Mouse (Mus musculus): ENCODE results near the gene Cenpu.

Gene Cenpu

GRCm38 (mm10) chr8:46551615-46552440 is at the start of gene Cenpu:
TSS of gene Cenpu (plus strand) at chr8:46552028.
- peak; percentile 95 for DNase-seq (ENCODE audit: extremely low read depth, low read depth, low spot score)

DNA sequence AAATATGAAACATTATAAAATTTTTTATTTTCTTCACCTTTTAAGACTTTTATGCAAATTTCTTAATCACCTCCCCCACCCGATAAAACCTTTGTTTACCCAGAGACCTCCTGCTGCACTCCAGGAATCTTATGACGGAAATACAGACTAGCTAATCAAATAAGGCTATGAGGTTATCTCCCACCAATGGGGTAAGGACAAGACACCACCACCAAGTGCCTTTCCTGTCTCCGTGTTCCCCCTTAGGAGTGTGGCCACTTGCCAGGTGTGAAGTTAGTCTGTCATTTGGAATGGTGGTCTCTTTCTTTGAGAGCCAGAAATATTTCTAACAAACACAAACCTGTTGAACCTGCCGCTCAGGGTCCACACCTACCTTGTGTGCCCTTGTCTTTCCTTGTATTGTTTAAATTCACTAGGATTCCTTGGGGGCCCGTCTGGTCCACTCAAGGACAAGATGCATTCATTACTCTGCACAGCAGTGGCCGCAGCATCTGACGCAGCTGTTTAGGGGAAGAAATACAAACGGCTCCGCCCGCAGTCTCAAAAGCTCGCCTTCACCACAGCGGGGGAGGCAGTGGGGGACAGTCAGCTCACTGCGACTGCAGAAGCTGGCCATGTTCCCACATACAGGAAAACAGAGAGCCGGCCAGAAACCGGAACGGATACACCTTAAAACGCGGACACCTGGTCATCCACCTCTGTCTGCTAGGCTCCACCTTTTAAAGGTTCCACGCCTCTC is 49.3 kb upstream of the Cenpu start:
- DNase-seq (ENCODE audit: extremely low read depth, low read depth, low spot score) = no peak

DNA sequence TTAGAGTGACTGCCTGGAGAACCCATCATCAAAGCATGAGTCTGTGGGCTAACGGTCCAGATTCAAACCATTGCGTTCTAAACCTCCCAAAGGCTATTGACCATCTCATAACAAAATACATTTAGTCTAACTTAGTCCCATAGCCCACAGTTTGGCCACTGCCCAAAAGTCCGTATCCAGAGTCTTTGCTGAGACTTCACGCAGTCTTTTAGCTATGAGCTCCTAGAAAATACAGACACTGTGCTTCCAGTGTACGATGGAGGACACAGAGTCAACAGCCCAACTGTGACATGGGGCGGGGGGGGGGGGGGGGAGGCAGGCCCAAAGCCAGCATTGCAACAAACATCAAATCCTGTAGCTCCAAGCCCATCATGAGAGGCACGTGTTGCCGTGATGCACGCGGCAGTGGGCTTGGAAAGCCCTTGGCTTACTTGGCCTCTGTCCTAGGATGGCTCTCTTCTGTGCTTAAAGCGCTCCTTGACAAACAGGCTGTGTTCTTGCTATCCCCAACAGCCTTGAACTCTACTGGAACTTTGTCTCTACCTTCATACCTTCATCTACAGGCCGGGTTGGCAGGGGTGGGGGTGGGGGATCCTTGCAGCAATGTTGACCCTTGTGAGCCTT is 48.6 kb upstream of the Cenpu start:
- no peak for DNase-seq (ENCODE audit: extremely low read depth, low read depth, low spot score)

DNA sequence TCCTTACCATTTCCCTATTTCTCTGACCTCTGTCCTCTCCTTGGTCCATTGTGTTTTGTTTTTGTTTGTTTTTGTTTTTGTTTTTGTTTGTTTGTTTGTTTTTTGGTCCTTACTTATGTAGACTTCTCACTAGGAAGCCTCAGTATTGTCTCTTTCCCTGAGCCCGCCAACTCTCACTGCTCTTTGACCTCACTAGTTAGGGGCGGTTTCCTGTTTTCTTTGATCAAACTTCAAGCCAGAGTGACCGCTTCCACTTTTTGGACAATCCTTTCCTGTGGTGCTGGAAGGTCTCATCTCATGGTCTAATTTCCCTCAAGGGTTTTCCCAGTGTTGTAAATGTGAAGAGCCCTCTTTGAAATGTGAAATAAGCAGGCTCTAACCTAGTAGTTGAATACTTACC is 47.6 kb upstream of the Cenpu start:
- DNase-seq (ENCODE audit: extremely low read depth, low read depth, low spot score) = no peak

GRCm38 (mm10) chr8:46508488-46509395 is 43.1 kb upstream of the Cenpu start:
- DNase-seq (ENCODE audit: extremely low read depth, low read depth, low spot score) = no peak

DNA sequence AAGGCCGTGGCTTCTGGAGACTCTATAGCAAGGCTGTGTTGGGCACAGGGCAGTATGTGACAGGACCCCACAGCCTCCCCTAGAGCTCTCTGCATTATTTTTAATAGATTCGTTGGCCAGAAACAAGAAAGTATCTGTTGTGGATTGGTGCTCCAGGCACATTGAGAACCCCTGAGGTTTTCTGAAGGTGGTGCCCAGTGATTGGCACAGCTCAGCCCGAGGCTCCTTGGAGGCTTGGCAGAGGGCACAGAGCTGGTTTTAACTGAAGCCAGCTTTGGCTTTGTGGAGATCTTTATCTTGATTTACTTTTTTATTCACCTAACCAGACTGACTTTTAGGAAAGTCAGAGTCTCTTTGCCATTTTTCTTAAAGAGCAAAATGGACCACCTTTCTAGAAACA is 42.4 kb upstream of the Cenpu start:
- DNase-seq (ENCODE audit: extremely low read depth, low read depth, low spot score) = no peak

DNA sequence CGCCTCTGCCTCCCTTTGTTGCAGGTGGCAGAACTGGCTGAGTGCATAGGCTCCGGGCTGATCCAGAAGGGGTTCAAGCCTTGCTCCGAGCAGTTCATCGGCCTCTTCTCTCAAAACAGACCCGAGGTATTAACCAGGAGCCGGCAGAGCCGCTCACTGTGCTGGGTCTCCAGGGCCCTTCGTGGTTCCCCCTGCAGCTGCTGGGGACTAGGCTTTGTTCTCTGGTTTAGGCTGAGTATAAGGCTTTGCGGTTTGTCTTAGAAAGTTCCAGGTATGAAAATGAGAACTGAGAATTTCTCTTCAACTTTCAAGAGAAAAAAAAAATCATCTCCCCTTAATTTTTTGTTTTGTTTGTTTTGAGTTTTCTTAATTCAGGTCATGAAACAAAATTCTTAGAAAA is 40.5 kb upstream of the Cenpu start:
- DNase-seq (ENCODE audit: extremely low read depth, low read depth, low spot score) = no peak

DNA sequence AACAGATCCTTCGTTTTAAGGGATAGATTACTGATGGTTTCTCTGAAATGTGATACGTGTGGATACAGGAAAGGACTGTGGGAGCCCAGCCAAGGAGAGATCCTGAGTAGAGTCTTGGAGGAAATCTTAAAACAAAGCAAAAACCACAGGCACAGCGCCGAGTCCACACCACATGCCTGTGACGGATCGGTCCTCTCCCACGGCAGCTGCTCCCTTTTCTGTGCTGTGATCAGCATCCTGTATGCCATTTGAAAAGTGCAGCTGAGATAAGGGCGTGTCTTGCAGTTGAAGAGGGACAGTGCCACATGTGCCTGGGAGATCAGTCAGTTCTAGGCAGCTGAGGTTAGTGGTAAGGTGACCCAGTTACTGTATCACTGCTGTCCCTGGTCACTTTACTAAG is 39.3 kb upstream of the Cenpu start:
- no peak for DNase-seq (ENCODE audit: extremely low read depth, low read depth, low spot score)

DNA sequence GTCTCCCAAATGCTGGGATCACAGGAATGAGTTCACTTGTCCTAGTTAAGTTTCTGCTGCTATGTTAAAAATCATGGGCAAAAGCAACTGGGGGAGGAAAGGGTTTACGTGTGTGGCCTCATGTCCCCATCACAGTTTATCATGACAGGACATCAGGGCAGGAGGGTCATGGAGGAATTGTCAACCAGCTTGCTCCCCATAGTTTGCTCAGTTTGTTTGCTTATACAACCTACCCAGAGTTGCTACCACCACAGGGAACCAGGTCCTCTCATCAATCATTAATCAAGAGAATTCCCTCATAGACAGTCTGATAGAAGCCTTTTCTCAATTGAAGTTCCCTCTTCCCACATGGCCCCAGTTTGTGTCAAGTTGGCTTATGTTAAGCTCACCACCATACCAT is 37.8 kb upstream of the Cenpu start:
- DNase-seq (ENCODE audit: extremely low read depth, low read depth, low spot score) = no peak

GRCm38 (mm10) chr8:46520667-46521066 is 31.2 kb upstream of the Cenpu start:
- DNase-seq (ENCODE audit: extremely low read depth, low read depth, low spot score) = no peak

GRCm38 (mm10) chr8:46526098-46526497 is 25.7 kb upstream of the Cenpu start:
- no peak for DNase-seq (ENCODE audit: extremely low read depth, low read depth, low spot score)

DNA sequence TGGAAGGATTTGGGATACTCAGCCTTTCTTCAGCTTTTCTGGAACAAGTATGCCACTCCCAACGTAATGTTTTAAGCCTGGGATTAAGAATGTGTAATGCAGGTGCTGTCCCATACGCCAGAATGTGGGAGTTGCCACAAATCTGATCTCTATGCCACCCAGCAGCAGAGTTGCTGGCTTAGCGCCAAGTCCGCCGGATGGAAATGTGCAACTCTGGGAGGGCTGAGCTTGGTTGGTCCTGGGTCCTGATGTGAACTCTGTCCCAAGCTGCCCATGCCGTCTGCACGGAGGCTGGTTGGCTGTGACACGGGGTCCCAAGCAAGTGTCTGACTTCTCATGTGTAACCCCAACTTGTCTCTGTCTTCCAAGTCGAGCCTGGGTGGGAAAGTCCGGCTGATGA is 25.0 kb upstream of the Cenpu start:
- no peak for DNase-seq (ENCODE audit: extremely low read depth, low read depth, low spot score)

DNA sequence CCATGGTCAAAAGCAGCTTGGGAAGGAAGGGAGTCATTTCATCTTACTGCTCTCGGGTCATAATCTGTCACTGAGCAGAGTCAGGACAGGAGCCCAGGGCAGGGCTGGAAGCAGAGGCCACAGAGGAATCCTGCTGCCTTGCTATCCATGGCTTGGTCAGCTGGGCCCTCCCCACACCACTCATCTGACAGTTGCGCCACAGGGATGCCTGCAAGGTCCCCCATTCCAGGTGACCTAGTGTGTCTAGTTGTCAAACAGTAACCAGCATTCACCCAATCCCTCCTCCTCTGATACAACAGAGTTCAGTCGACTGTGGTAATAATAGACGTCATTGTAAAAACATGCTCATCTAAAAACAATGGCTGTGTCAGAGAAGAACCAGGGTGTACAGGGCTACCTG is 22.3 kb upstream of the Cenpu start:
- DNase-seq (ENCODE audit: extremely low read depth, low read depth, low spot score) = no peak

DNA sequence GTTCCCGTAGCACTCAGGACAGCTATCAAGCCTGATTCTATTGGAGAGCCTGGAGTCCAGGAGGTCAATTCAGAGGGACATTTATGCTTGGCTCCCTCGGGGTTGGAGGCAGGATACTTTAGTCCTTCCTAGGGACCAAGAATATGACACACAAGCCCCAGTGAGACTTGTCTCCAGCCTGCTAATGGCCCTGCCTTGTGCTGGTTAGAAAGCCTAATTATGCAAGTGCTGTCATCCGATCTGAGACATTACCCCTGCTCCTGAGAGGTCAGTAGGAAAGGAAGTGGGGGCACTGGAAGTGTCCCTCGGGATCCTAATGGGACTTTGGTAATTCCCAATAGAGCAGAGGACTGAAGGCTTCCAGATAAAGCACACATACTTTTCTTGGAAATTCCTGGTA is 21.3 kb upstream of the Cenpu start:
- DNase-seq (ENCODE audit: extremely low read depth, low read depth, low spot score) = no peak

GRCm38 (mm10) chr8:46533926-46534325 is 17.9 kb upstream of the Cenpu start:
- no peak for DNase-seq (ENCODE audit: extremely low read depth, low read depth, low spot score)

GRCm38 (mm10) chr8:46539701-46540100 is 12.1 kb upstream of the Cenpu start:
- DNase-seq (ENCODE audit: extremely low read depth, low read depth, low spot score) = no peak

GRCm38 (mm10) chr8:46543191-46543590 is 8.6 kb upstream of the Cenpu start:
- DNase-seq (ENCODE audit: extremely low read depth, low read depth, low spot score) = no peak

- no peak for DNase-seq (ENCODE audit: extremely low read depth, low read depth, low spot score)
Observed at GRCm38 (mm10) chr8:46543662-46544061, 8.2 kb upstream of the Cenpu start.

DNA sequence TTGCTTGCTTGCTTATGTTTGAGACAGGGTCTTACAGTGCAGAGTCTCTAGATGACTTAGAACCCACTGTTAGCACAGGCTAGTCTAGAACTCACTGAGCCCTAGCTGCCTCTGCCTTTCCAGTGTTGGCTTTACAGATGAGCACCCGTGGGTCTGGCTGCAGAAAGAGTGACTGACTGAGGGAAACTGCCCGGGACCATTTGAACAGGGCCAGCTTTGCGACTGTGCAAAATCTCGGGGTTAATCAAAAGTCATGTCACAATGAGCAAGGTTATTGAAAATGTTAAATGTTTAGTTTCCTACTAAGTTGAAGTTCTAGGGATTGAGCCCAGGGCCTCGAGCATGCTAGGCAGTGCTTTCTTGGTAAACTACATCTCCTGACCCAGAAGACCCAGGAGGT is 6.0 kb upstream of the Cenpu start:
- DNase-seq (ENCODE audit: extremely low read depth, low read depth, low spot score) = no peak

- DNase-seq (ENCODE audit: extremely low read depth, low read depth, low spot score) = no peak
Observed at GRCm38 (mm10) chr8:46546431-46547176, 5.2 kb upstream of the Cenpu start.
